In the genomic region with DNA sequence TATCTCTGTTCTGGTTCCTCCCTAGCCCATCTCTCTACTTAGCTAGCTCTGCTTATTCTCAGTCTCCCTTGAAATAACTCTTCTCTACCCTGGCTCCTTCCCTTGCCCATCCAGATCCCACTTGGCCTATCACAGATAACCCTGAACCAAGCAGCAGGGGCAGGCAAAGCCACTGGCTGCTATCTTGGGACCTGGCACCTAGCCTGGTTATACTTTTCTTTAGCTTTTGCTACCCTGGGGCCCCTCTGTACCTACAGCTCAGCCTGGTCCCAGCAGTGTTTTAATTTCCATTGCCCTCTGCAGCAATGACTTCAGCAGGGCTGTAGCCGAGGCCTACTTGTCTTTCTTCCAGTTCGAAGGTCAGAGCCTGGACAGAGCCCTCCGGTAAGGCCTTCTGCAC, we compare ENCODE assay signal across 24 mouse cellular contexts. TPM values are rescaled to one million over a fixed set of nuclear protein-coding genes. Genes with fewer than 3 reads are reported as not detected.
DNase-seq lines count a peak whose midpoint lies in the region; ATAC-seq and TF ChIP-seq lines count a peak whose summit lies in the region.
"Had no signal": no experiment of that assay in that cellular context is flagged by ENCODE, and none has a peak within 500 bp of the region (broad histone marks: within the 10 kb centered on the region; RNA-seq: fewer than 3 reads in every experiment).

No protein-coding gene starts in this region.

- no peak overlapping the region for H3K27ac ChIP-seq in heart, embryonic 14.5 days (replicated peaks in 1 of 2; ENCODE audit: control insufficient read depth in 1 of 2, insufficient read depth in 1 of 2, low read depth in 2 of 2, low read length in 2 of 2)
- peak overlapping the region; percentile 54 for H3K27ac ChIP-seq in heart, embryonic 16.5 days (ENCODE audit: low read length)
- H3K27ac ChIP-seq in CH12.LX (ENCODE audit: insufficient read depth, low read depth), result no peak overlapping the region
- H3K27ac ChIP-seq in cerebellum, adult 2 months (ENCODE audit: insufficient read depth, low read length), result no peak overlapping the region
- H3K27ac ChIP-seq: embryonic facial prominence, embryonic 13.5 days; embryonic facial prominence, embryonic 15.5 days; forebrain, embryonic 10.5 days had no signal

- TF ChIP-seq POLR2A in CH12.LX (IDR thresholded peaks at IDR 0.05; ENCODE audit: low read depth, low read length), result no peak
- no peak for TF ChIP-seq POLR2A in cerebellum, adult 2 months (IDR thresholded peaks at IDR 0.05; ENCODE audit: borderline replicate concordance, insufficient read depth, low read length)

- WGBS in heart, embryonic 14.5 days, result 78% methylated on average over 3 of the region's 3 CpGs
- 65% methylated on average over 3 of the region's 3 CpGs for WGBS in heart, embryonic 16.5 days
- WGBS in cerebellum, adult 2 months, result 94% methylated on average over 3 of the region's 3 CpGs

- intact Hi-C loops in heart, postnatal 14 days (cut with DNase I), result no loop called here
- intact Hi-C loops in heart, postnatal 36 days (cut with DNase I), result no loop called here

- no peak for TF ChIP-seq EP300 in CH12.LX (IDR thresholded peaks at IDR 0.05; ENCODE audit: low read length)

- H3K4me3 ChIP-seq in heart, embryonic 14.5 days (ENCODE audit: control insufficient read depth in 1 of 2, insufficient read depth in 1 of 2, low read depth in 1 of 2, low read length in 2 of 2), result no peak overlapping the region
- no peak overlapping the region for H3K4me3 ChIP-seq in heart, embryonic 16.5 days (ENCODE audit: low read length)
- no peak overlapping the region for H3K4me3 ChIP-seq in CH12.LX (replicated peaks in 1 of 3; ENCODE audit: low read depth in 2 of 3, low read length in 2 of 3, poor library complexity in 1 of 3)
- H3K4me3 ChIP-seq in cerebellum, adult 2 months (replicated peaks; ENCODE audit: insufficient read depth, low read depth, low read length), result no peak overlapping the region
- H3K4me3 ChIP-seq: embryonic facial prominence, embryonic 13.5 days; embryonic facial prominence, embryonic 15.5 days; erythroblast, embryonic 14.5 days; forebrain, embryonic 10.5 days had no signal

- no peak for TF ChIP-seq CTCF in CH12.LX (conservative IDR thresholded peaks at IDR 0.05 in 1 of 2, IDR thresholded peaks at IDR 0.05 in 1 of 2; ENCODE audit: low read depth in 2 of 2, low read length in 2 of 2)
- no peak for TF ChIP-seq CTCF in cerebellum, adult 2 months (IDR thresholded peaks at IDR 0.05; ENCODE audit: borderline replicate concordance, insufficient read depth, low read depth, low read length)

- peak overlapping the region; percentile 11; the same call in 1 of the 2 replicates for H3K4me2 ChIP-seq in heart, embryonic 14.5 days (ENCODE audit: low read length)
- peak overlapping the region; percentile 33; the same call in 1 of the 2 replicates for H3K4me2 ChIP-seq in heart, embryonic 16.5 days (ENCODE audit: low read depth, low read length)
- H3K4me2 ChIP-seq in CH12.LX (ENCODE audit: insufficient read depth, low read depth, poor library complexity, severe bottlenecking), result no peak overlapping the region
- H3K4me2 ChIP-seq: embryonic facial prominence, embryonic 13.5 days; embryonic facial prominence, embryonic 15.5 days had no signal

- no peak overlapping the region for H3K9ac ChIP-seq in heart, embryonic 14.5 days (ENCODE audit: low read length)
- no peak overlapping the region for H3K9ac ChIP-seq in heart, embryonic 16.5 days (ENCODE audit: low read length)
- no peak overlapping the region for H3K9ac ChIP-seq in CH12.LX (ENCODE audit: insufficient read depth, low read depth)
- H3K9ac ChIP-seq: embryonic facial prominence, embryonic 13.5 days; embryonic facial prominence, embryonic 15.5 days had no signal

- no peaks in the 10 kb centered on the region for H3K9me3 ChIP-seq in heart, embryonic 14.5 days (ENCODE audit: control insufficient read depth, low read length)
- 0 out of 2 replicates have a peak, but pooled peaks cover 2% of the 10 kb centered on the region for H3K9me3 ChIP-seq in heart, embryonic 16.5 days (replicated peaks; ENCODE audit: control insufficient read depth, low read length)
- H3K9me3 ChIP-seq in CH12.LX (replicated peaks; ENCODE audit: low read length), result no peaks in the 10 kb centered on the region
- H3K9me3 ChIP-seq: embryonic facial prominence, embryonic 13.5 days; embryonic facial prominence, embryonic 15.5 days; forebrain, embryonic 10.5 days; G1E had no signal

- H3K27me3 ChIP-seq in heart, embryonic 14.5 days (ENCODE audit: control insufficient read depth, insufficient read depth, low read length), result peaks cover 21% of the 10 kb centered on the region
- 0 out of 2 replicates have a peak, but pooled peaks cover 2% of the 10 kb centered on the region for H3K27me3 ChIP-seq in heart, embryonic 16.5 days (ENCODE audit: control insufficient read depth, insufficient read depth, low read length)
- no peaks in the 10 kb centered on the region for H3K27me3 ChIP-seq in CH12.LX (replicated peaks)
- no peaks in the 10 kb centered on the region for H3K27me3 ChIP-seq in cerebellum, adult 2 months (ENCODE audit: control insufficient read depth, insufficient read depth, low read length)
- H3K27me3 ChIP-seq: Patski had no signal

- peaks cover 3 to 12% of the 10 kb centered on the region in 2 experiments; a peak in 2 of 4 replicates for H3K4me1 ChIP-seq in heart, embryonic 14.5 days (ENCODE audit: control insufficient read depth in 2 of 2, insufficient read depth in 2 of 2, low read length in 2 of 2)
- peaks cover 6% of the 10 kb centered on the region; the same call in 1 of the 2 replicates for H3K4me1 ChIP-seq in heart, embryonic 16.5 days (ENCODE audit: control insufficient read depth, insufficient read depth, low read length)
- H3K4me1 ChIP-seq in CH12.LX (ENCODE audit: control insufficient read depth in 1 of 2, insufficient read depth in 2 of 2), result no peaks in the 10 kb centered on the region
- no peaks in the 10 kb centered on the region for H3K4me1 ChIP-seq in cerebellum, adult 2 months (ENCODE audit: control insufficient read depth, insufficient read depth, low read length)

- peak; percentile 68 for ATAC-seq in heart, embryonic 14.5 days (ENCODE audit: insufficient number of reproducible peaks, insufficient read depth, low FRiP score, low read depth)
- ATAC-seq in heart, embryonic 16.5 days (replicated peaks; ENCODE audit: extremely low read depth, insufficient read depth, low FRiP score), result peak; percentile 71
- ATAC-seq: activated CD4-positive, CD25-positive, alpha-beta regulatory T cell, adult 4 months; forebrain, embryonic 14.5 days; forebrain, embryonic 16.5 days; Patski had no signal

- H3K36me3 ChIP-seq in heart, embryonic 14.5 days (ENCODE audit: control insufficient read depth, insufficient read depth, low read length), result no peaks in the 10 kb centered on the region
- H3K36me3 ChIP-seq in heart, embryonic 16.5 days (ENCODE audit: control insufficient read depth, insufficient read depth), result no peaks in the 10 kb centered on the region
- H3K36me3 ChIP-seq in CH12.LX (replicated peaks in 1 of 2; ENCODE audit: control insufficient read depth in 1 of 2, insufficient read depth in 1 of 2, low read length in 1 of 2), result peaks cover 90 to 98% of the 10 kb centered on the region in 2 experiments
- H3K36me3 ChIP-seq: embryonic facial prominence, embryonic 13.5 days; embryonic facial prominence, embryonic 15.5 days; forebrain, embryonic 10.5 days; G1E had no signal

- TF ChIP-seq RAD21 in CH12.LX (IDR thresholded peaks at IDR 0.05; ENCODE audit: low read depth, low read length), result no peak

- dilution Hi-C loops in CH12.LX (cut with MboI; ENCODE audit: extremely low pct_ligation_motif_present, extremely low pct_unique_long_range_greater_than_20kb, low sequenced_read_pairs), result no loop called here

- no peaks in the 10 kb centered on the region; the same call in 1 of the 2 replicates for H3K79me2 ChIP-seq in CH12.LX (replicated peaks; ENCODE audit: control insufficient read depth, extremely low read depth, insufficient read depth, poor library complexity, severe bottlenecking)

- DNase-seq in heart, postnatal 14 days, result no peak
- no peak for DNase-seq in heart, postnatal 36 days
- DNase-seq in CH12.LX (ENCODE audit: extremely low read depth), result no peak
- no peak for DNase-seq in cerebellum, adult 2 months
- DNase-seq: adrenal gland, adult 8-10 months; adrenal gland, postnatal 14 days; adrenal gland, postnatal 36 days; cerebellum, adult 11-12 months; cerebellum, adult 8-10 months; cerebellum, adult 9-11 months; cerebellum, postnatal 14 days; cerebellum, postnatal 36 days; embryo, embryonic 11 days had no signal

- in situ Hi-C loops in CH12.LX (cut with MboI; ENCODE audit: low pct_ligation_motif_present, low pct_unique_long_range_greater_than_20kb, low sequenced_read_pairs), result loop anchor here (10.0 to 25.0 kb wide), 2 partner anchors 164 to 362 kb away; partner anchors contain the start of gene Cacna1b

TF ChIP-seq in CH12.LX, 34 proteins besides CTCF, POLR2A, EP300 and RAD21:
- TF ChIP-seq POLR2AphosphoS2 (IDR thresholded peaks at IDR 0.05; ENCODE audit: low read depth, low read length), result 0 out of 2 replicates have a peak, but pooled peaks have one; percentile 26
- no peak for TF ChIP-seq NRF1 (IDR thresholded peaks at IDR 0.05; ENCODE audit: low read depth, low read length)
- no peak for TF ChIP-seq ELF1 (IDR thresholded peaks at IDR 0.05; ENCODE audit: low read depth, low read length)

RNA-seq across cellular contexts. Expression of gene Psd4, which starts 33.3 kb away (rescaled TPM):
- polyA plus RNA-seq in heart, embryonic 14.5 days (2014; fragmentation: Nextera tagmentation; extraction: Ambion mirVana), result 1.2 and 1.4 TPM in 2 replicates
- 1 to 10 TPM in 1 of 2 experiments, under 1 TPM in 1; 0.65 to 2.7 TPM for total RNA-seq in heart, postnatal 14 days (2021)
- polyA plus RNA-seq in heart, embryonic 16.5 days (2015; fragmentation: Nextera tagmentation; extraction: Ambion mirVana), result 3.9 and 5.9 TPM in 2 replicates
- total RNA-seq in heart, postnatal 36 days (2021), result 1 to 10 TPM in 1 of 2 experiments, under 1 TPM in 1; 0.89 to 1.4 TPM
- total RNA-seq in CH12.LX (2012; rRNA removed), result 55.0 and 60.4 TPM in 2 replicates
- total RNA-seq in CH12.LX (2014; rRNA removed), result 53.0 and 54.8 TPM in 2 replicates
- 62.6 and 66.8 TPM in 2 replicates for polyA plus RNA-seq in CH12.LX (2012; ENCODE audit: insufficient read length, low read depth)
- 0.30 and 0.79 TPM in 2 replicates for polyA plus RNA-seq in cerebellum, adult 2 months (2012; rRNA removed)
